ENCODE assay signal across 11 mouse cellular contexts in the genomic region with DNA sequence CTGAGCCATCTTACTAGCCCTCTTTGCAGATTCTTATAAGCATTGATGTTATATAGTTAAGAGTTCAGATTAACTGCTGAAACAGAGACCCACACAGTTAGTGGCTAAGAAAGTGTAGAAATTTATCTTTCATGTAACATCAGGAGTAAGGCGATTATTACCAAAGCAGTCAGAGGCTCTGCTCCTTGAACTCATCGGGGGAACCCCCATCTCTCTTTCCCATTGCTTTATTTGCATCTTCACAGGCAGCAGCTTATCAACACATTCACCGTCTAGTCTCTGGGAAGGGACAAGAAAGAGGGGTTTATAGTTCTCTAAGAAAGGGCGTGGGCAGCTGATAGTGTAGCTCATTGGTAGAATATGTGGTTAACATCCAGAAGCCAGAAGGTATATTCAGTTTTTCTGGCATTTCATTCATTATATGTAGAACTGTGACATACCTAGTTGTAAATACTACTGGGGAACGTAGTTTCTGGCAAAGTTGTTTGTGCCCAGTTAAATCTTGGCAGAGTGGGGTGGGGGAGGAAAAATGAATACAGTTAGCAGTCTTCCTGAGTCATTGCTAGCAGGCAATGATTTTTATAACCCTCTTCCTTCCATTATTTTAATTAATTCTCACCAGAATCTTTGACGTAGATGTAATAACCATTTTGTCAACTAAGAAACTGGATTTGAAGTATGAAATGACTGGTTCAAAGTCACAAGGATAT. TPM values are rescaled to one million over a fixed set of nuclear protein-coding genes. Genes with fewer than 3 reads are reported as not detected.
A peak's percentile ranks its signal among the peaks of the same experiment; 100 is the strongest.
DNase-seq lines count a peak whose midpoint lies in the region; ATAC-seq lines count a peak whose summit lies in the region.
"Had no signal": no experiment of that assay in that cellular context is flagged by ENCODE, and none has a peak within 500 bp of the region (broad histone marks: within the 10 kb centered on the region; RNA-seq: fewer than 3 reads in every experiment).

No protein-coding gene starts in this region.

- H3K4me3 ChIP-seq in heart, embryonic 16.5 days (ENCODE audit: low read length), result no peak overlapping the region
- no peak overlapping the region for H3K4me3 ChIP-seq in forebrain, embryonic 16.5 days (replicated peaks; ENCODE audit: low read length)
- no peak overlapping the region for H3K4me3 ChIP-seq in hindbrain, embryonic 11.5 days (ENCODE audit: low read depth, low read length)
- H3K4me3 ChIP-seq: embryonic facial prominence, embryonic 13.5 days; limb, embryonic 15.5 days had no signal

- DNase-seq in heart, postnatal 36 days, result no peak
- peak; percentile 24 for DNase-seq in CD4-positive helper T cell, adult 2 months (ENCODE audit: low read depth, low spot score)
- DNase-seq in NIH3T3 (ENCODE audit: low read depth), result peak; percentile 76
- DNase-seq in hindbrain, embryonic 11.5 days (ENCODE audit: low spot score), result no peak
- no peak for DNase-seq in urinary bladder, postnatal 10 days (ENCODE audit: low spot score)
- DNase-seq in T-cell, adult 2 months (ENCODE audit: low spot score), result no peak
- DNase-seq: thymus, adult 2 months had no signal

- H3K36me3 ChIP-seq in heart, embryonic 16.5 days (ENCODE audit: control insufficient read depth, insufficient read depth), result no peaks in the 10 kb centered on the region
- no peaks in the 10 kb centered on the region for H3K36me3 ChIP-seq in forebrain, embryonic 16.5 days (ENCODE audit: control insufficient read depth, insufficient read depth)
- H3K36me3 ChIP-seq in hindbrain, embryonic 11.5 days (ENCODE audit: control insufficient read depth, insufficient read depth, low read length), result no peaks in the 10 kb centered on the region
- H3K36me3 ChIP-seq: embryonic facial prominence, embryonic 13.5 days; limb, embryonic 15.5 days had no signal

- no peak overlapping the region for H3K9ac ChIP-seq in heart, embryonic 16.5 days (ENCODE audit: low read length)
- H3K9ac ChIP-seq in forebrain, embryonic 16.5 days (replicated peaks; ENCODE audit: low read depth, low read length), result no peak overlapping the region
- no peak overlapping the region for H3K9ac ChIP-seq in hindbrain, embryonic 11.5 days (ENCODE audit: low read depth, low read length)
- H3K9ac ChIP-seq: embryonic facial prominence, embryonic 13.5 days; limb, embryonic 15.5 days had no signal

- H3K27ac ChIP-seq in heart, embryonic 16.5 days (ENCODE audit: low read length), result no peak overlapping the region
- peak overlapping the region; percentile 73; the same call in 1 of the 2 replicates for H3K27ac ChIP-seq in forebrain, embryonic 16.5 days (ENCODE audit: low read length)
- no peak overlapping the region for H3K27ac ChIP-seq in hindbrain, embryonic 11.5 days (ENCODE audit: low read depth, low read length)
- H3K27ac ChIP-seq: embryonic facial prominence, embryonic 13.5 days; limb, embryonic 15.5 days had no signal

- 30% methylated on average over 6 of the region's 6 CpGs for WGBS in heart, embryonic 16.5 days
- WGBS in forebrain, embryonic 16.5 days, result 51% methylated on average over 6 of the region's 6 CpGs
- WGBS in hindbrain, embryonic 11.5 days, result 63% methylated on average over 6 of the region's 6 CpGs

- H3K27me3 ChIP-seq in heart, embryonic 16.5 days (ENCODE audit: control insufficient read depth, insufficient read depth, low read length), result no peaks in the 10 kb centered on the region
- no peaks in the 10 kb centered on the region for H3K27me3 ChIP-seq in forebrain, embryonic 16.5 days (replicated peaks; ENCODE audit: control insufficient read depth, insufficient read depth, low read length)
- no peaks in the 10 kb centered on the region for H3K27me3 ChIP-seq in hindbrain, embryonic 11.5 days (ENCODE audit: control insufficient read depth, insufficient read depth, low read length)
- H3K27me3 ChIP-seq: embryonic facial prominence, embryonic 13.5 days; limb, embryonic 15.5 days had no signal

- H3K4me2 ChIP-seq in heart, embryonic 16.5 days (ENCODE audit: low read depth, low read length), result peak overlapping the region; percentile 51
- H3K4me2 ChIP-seq in forebrain, embryonic 16.5 days (ENCODE audit: low read length), result no peak overlapping the region
- no peak overlapping the region for H3K4me2 ChIP-seq in hindbrain, embryonic 11.5 days (replicated peaks; ENCODE audit: low read depth, low read length)
- H3K4me2 ChIP-seq: embryonic facial prominence, embryonic 13.5 days; limb, embryonic 15.5 days had no signal

- ATAC-seq in heart, embryonic 16.5 days (replicated peaks; ENCODE audit: extremely low read depth, insufficient read depth, low FRiP score), result no peak
- no peak for ATAC-seq in forebrain, embryonic 16.5 days
- no peak for ATAC-seq in hindbrain, embryonic 11.5 days (ENCODE audit: low FRiP score)

- no peaks in the 10 kb centered on the region for H3K9me3 ChIP-seq in heart, embryonic 16.5 days (replicated peaks; ENCODE audit: control insufficient read depth, low read length)
- no peaks in the 10 kb centered on the region for H3K9me3 ChIP-seq in forebrain, embryonic 16.5 days (ENCODE audit: control insufficient read depth, low read length)
- no peaks in the 10 kb centered on the region for H3K9me3 ChIP-seq in hindbrain, embryonic 11.5 days (ENCODE audit: control insufficient read depth, low read length)
- H3K9me3 ChIP-seq: embryonic facial prominence, embryonic 13.5 days; limb, embryonic 15.5 days had no signal

- intact Hi-C loops in heart, postnatal 36 days (cut with DNase I), result no loop called here

- H3K4me1 ChIP-seq in heart, embryonic 16.5 days (ENCODE audit: control insufficient read depth, insufficient read depth, low read length), result peaks cover 23% of the 10 kb centered on the region
- H3K4me1 ChIP-seq in forebrain, embryonic 16.5 days (replicated peaks; ENCODE audit: control insufficient read depth, insufficient read depth, low read length), result peaks cover 22% of the 10 kb centered on the region
- H3K4me1 ChIP-seq in hindbrain, embryonic 11.5 days (replicated peaks; ENCODE audit: control insufficient read depth, insufficient read depth, low read length), result no peaks in the 10 kb centered on the region

RNA-seq across cellular contexts. Expression of a gene that starts 26.1 kb away (rescaled TPM):
- 25.6 and 27.2 TPM in 2 replicates for polyA plus RNA-seq in heart, embryonic 16.5 days (2015; fragmentation: Nextera tagmentation; extraction: Ambion mirVana)
- total RNA-seq in heart, postnatal 36 days (2021), result 10 to 100 TPM; 38.8 to 44.7 TPM
- polyA plus RNA-seq in forebrain, embryonic 16.5 days (2015; fragmentation: Nextera tagmentation; extraction: Ambion mirVana), result 118 and 119 TPM in 2 replicates
- 36.8 and 48.4 TPM in 2 replicates for polyA plus RNA-seq in hindbrain, embryonic 11.5 days (2014; fragmentation: Nextera tagmentation; extraction: Ambion mirVana)

Comparison
In these comparisons a context has a peak if more than half of its experiments do, and no peak if none do; other contexts are left out.
1. DNase-seq: peak in CD4-positive helper T cell, adult 2 months (single experiment) and NIH3T3 (single experiment); none in heart, postnatal 36 days (0 of 2), hindbrain, embryonic 11.5 days (single experiment), urinary bladder, postnatal 10 days (single experiment) and T-cell, adult 2 months (single experiment).